Mouse (Mus musculus): ENCODE measurements around the gene Efnb3.

GRCm38 (mm10) chr11:69603516-69603915, 43.5 kb upstream of the Efnb3 start:
- TF ChIP-seq POLR2AphosphoS2 (IDR thresholded peaks at IDR 0.05; ENCODE audit: low read depth, low read length) = no peak
- no peak for TF ChIP-seq CTCF (conservative IDR thresholded peaks at IDR 0.05 in 1 of 2, IDR thresholded peaks at IDR 0.05 in 1 of 2; ENCODE audit: low read depth in 2 of 2, low read length in 2 of 2)
- no peak for TF ChIP-seq TCF12 (IDR thresholded peaks at IDR 0.05; ENCODE audit: low read depth, low read length)
- no peak for TF ChIP-seq POLR2A (IDR thresholded peaks at IDR 0.05; ENCODE audit: low read depth, low read length)
- no peak for TF ChIP-seq JUND (conservative IDR thresholded peaks at IDR 0.05; ENCODE audit: low read depth, low read length)
- TF ChIP-seq EP300 (IDR thresholded peaks at IDR 0.05; ENCODE audit: low read length) = no peak
- TF ChIP-seq USF2 (conservative IDR thresholded peaks at IDR 0.05; ENCODE audit: low read depth, low read length) = no peak
- TF ChIP-seq PAX5 (IDR thresholded peaks at IDR 0.05; ENCODE audit: low read length) = no peak
